Mouse (Mus musculus) forebrain, embryonic 12.5 days (tissue): ENCODE data around the gene Poln. TPM values are rescaled to one million over a fixed set of nuclear protein-coding genes. Genes with fewer than 3 reads are reported as not detected.

Experiments used
- ATAC-seq: fragments of 200-750 bp; cut with Nextera tagmentation; 2 replicates; pipeline ENCODE4 v1.8.0; 2017; ENCODE audit warnings: moderate TSS enrichment; ENCODE audit not compliant: low FRiP score
- H3K27ac ChIP-seq: fragments of 300-500 bp; sonication (generic); 2 replicates; pipeline ENCODE4 v1.5.1; 2016; ENCODE audit warnings: mild to moderate bottlenecking
- H3K27me3 ChIP-seq: fragments of 300-500 bp; sonication (generic); 2 replicates; pipeline ENCODE4 v1.6.1; 2016; ENCODE audit warnings: mild to moderate bottlenecking
- H3K36me3 ChIP-seq: fragments of 300-500 bp; sonication (generic); replicated peaks from 2 replicates; pipeline ENCODE4 v1.6.1; 2016; ENCODE audit warnings: mild to moderate bottlenecking
- H3K4me1 ChIP-seq: fragments of 300-500 bp; sonication (generic); 2 replicates; pipeline ENCODE4 v1.6.1; 2016
- H3K4me2 ChIP-seq: fragments of 300-500 bp; sonication (generic); 2 replicates; pipeline ENCODE4 v1.6.1; 2016; ENCODE audit warnings: mild to moderate bottlenecking, moderate library complexity
- H3K4me3 ChIP-seq: fragments of 300-500 bp; sonication (generic); replicated peaks from 2 replicates; pipeline ENCODE4 v1.5.1; 2016; ENCODE audit warnings: mild to moderate bottlenecking
- H3K9ac ChIP-seq: fragments of 300-500 bp; sonication (generic); 2 replicates; pipeline ENCODE4 v1.6.1; 2016; ENCODE audit warnings: mild to moderate bottlenecking
- H3K9me3 ChIP-seq: fragments of 300-500 bp; sonication (generic); 2 replicates; pipeline ENCODE4 v1.6.1; 2016
- WGBS: fragments of 180-500 bp; shearing (Covaris S2); methylation state at CpG from one replicate; pipeline ENCODE4 v1.1.7; 2016; 5-methylcytosine and 5-hydroxymethylcytosine counted together
- polyA plus RNA-seq: library from polyadenylated mRNA; unstranded; fragments of >200 nt; fragmentation: Nextera tagmentation; extraction: Ambion mirVana; gene quantifications from 2 replicates; pipeline ENCODE4 v1.2.1, GENCODE M21; 2016

Gene Poln
- polyA plus RNA-seq, 1 experiment from 2014 or later = 0.80 TPM

GRCm38 (mm10) chr5:34030101-34030500, 139.1 kb downstream of the Poln start:
- H3K27me3 ChIP-seq = no peaks in the 10 kb centered on the region
- no peaks in the 10 kb centered on the region for H3K36me3 ChIP-seq
- no peak overlapping the region for H3K4me3 ChIP-seq
- no peaks in the 10 kb centered on the region for H3K9me3 ChIP-seq
- no peak overlapping the region for H3K4me2 ChIP-seq
- no peak overlapping the region for H3K9ac ChIP-seq
- WGBS = 71% methylated on average over 4 of the region's 4 CpGs
- ATAC-seq = no peak
- no peak overlapping the region for H3K27ac ChIP-seq
- peaks cover 3% of the 10 kb centered on the region; the same call in 1 of the 2 replicates for H3K4me1 ChIP-seq

- Histone ChIP-seq H3K4me2 (no peak overlapping the region), H3K4me1 (no peaks in the 10 kb centered on the region), H3K27me3 (no peaks in the 10 kb centered on the region), H3K36me3 (no peaks in the 10 kb centered on the region), H3K27ac (no peak overlapping the region), H3K4me3 (no peak overlapping the region), H3K9ac (no peak overlapping the region), H3K9me3 (no peaks in the 10 kb centered on the region)
- 87% methylated on average over 4 of the region's 4 CpGs for WGBS
- no peak for ATAC-seq
These were observed 150.3 kb downstream of the Poln start for GRCm38 (mm10) chr5:34018968-34019367.

GRCm38 (mm10) chr5:34014652-34015051, 154.6 kb downstream of the Poln start:
- Histone ChIP-seq H3K27ac (no peak overlapping the region), H3K4me2 (no peak overlapping the region), H3K9me3 (no peaks in the 10 kb centered on the region), H3K27me3 (no peaks in the 10 kb centered on the region), H3K36me3 (no peaks in the 10 kb centered on the region), H3K4me1 (no peaks in the 10 kb centered on the region), H3K9ac (no peak overlapping the region), H3K4me3 (no peak overlapping the region)
- ATAC-seq = no peak
- WGBS = 85% methylated on average over 1 of the region's 1 CpGs

GRCm38 (mm10) chr5:34007392-34007941, 161.8 kb downstream of the Poln start:
- H3K4me1 ChIP-seq = 0 out of 2 replicates have a peak, but pooled peaks cover 6% of the 10 kb centered on the region

GRCm38 (mm10) chr5:34006832-34007231, 162.4 kb downstream of the Poln start:
- no peak overlapping the region for H3K4me3 ChIP-seq
- no peak for ATAC-seq
- H3K9ac ChIP-seq = no peak overlapping the region
- WGBS = 86% methylated on average over 4 of the region's 4 CpGs
- no peak overlapping the region for H3K4me2 ChIP-seq
- H3K27me3 ChIP-seq = no peaks in the 10 kb centered on the region
- 0 out of 2 replicates have a peak, but pooled peaks cover 9% of the 10 kb centered on the region for H3K4me1 ChIP-seq
- no peaks in the 10 kb centered on the region for H3K9me3 ChIP-seq
- peaks cover 4% of the 10 kb centered on the region for H3K36me3 ChIP-seq
- no peak overlapping the region for H3K27ac ChIP-seq

More at GRCm38 (mm10) chr5:34007392-34007941, 161.8 kb downstream of the Poln start:
- Histone ChIP-seq H3K36me3 (no peaks in the 10 kb centered on the region), H3K27me3 (no peaks in the 10 kb centered on the region), H3K9me3 (no peaks in the 10 kb centered on the region), H3K4me2 (no peak overlapping the region), H3K27ac (no peak overlapping the region), H3K9ac (no peak overlapping the region), H3K4me3 (no peak overlapping the region)
- WGBS = 87% methylated on average over 4 of the region's 4 CpGs
- ATAC-seq = no peak

- Histone ChIP-seq H3K36me3 (peaks cover 21% of the 10 kb centered on the region), H3K4me3 (no peak overlapping the region), H3K27me3 (no peaks in the 10 kb centered on the region), H3K4me2 (no peak overlapping the region), H3K27ac (no peak overlapping the region), H3K4me1 (peaks cover 11% of the 10 kb centered on the region; the same call in 1 of the 2 replicates), H3K9ac (no peak overlapping the region), H3K9me3 (no peaks in the 10 kb centered on the region)
- no peak for ATAC-seq
- 86% methylated on average over 5 of the region's 5 CpGs for WGBS
These were observed 164.6 kb downstream of the Poln start for GRCm38 (mm10) chr5:34004618-34005017.

- no peak for ATAC-seq
- peaks cover 31% of the 10 kb centered on the region for H3K4me1 ChIP-seq
- H3K27ac ChIP-seq = no peak overlapping the region
- peaks cover 10% of the 10 kb centered on the region for H3K27me3 ChIP-seq
- H3K9ac ChIP-seq = no peak overlapping the region
- no peak overlapping the region for H3K4me2 ChIP-seq
- H3K36me3 ChIP-seq = peaks cover 21% of the 10 kb centered on the region
- H3K9me3 ChIP-seq = no peaks in the 10 kb centered on the region
- WGBS = 76% methylated on average over 4 of the region's 4 CpGs
- H3K4me3 ChIP-seq = no peak overlapping the region
These were observed 166.6 kb downstream of the Poln start for GRCm38 (mm10) chr5:34002636-34003035.

GRCm38 (mm10) chr5:34001401-34001800, 167.8 kb downstream of the Poln start:
- Histone ChIP-seq H3K9ac (no peak overlapping the region), H3K4me1 (peaks cover 35% of the 10 kb centered on the region), H3K36me3 (peaks cover 21% of the 10 kb centered on the region), H3K27me3 (peaks cover 17% of the 10 kb centered on the region), H3K9me3 (no peaks in the 10 kb centered on the region), H3K4me2 (no peak overlapping the region), H3K4me3 (no peak overlapping the region), H3K27ac (no peak overlapping the region)
- 100% methylated on average over 1 of the region's 1 CpGs for WGBS
- no peak for ATAC-seq

GRCm38 (mm10) chr5:34000809-34001208, 168.4 kb downstream of the Poln start:
- Histone ChIP-seq H3K27me3 (peaks cover 17% of the 10 kb centered on the region), H3K4me3 (no peak overlapping the region), H3K4me1 (peaks cover 35% of the 10 kb centered on the region), H3K4me2 (no peak overlapping the region), H3K27ac (no peak overlapping the region), H3K9me3 (no peaks in the 10 kb centered on the region), H3K9ac (no peak overlapping the region), H3K36me3 (peaks cover 21% of the 10 kb centered on the region)
- whole genome bisulfite sequencing = 94% methylated on average over 25 of the region's 25 CpGs
- ATAC-seq = no peak

- ATAC-seq = no peak
- H3K36me3 ChIP-seq = peaks cover 21% of the 10 kb centered on the region
- peaks cover 44% of the 10 kb centered on the region for H3K4me1 ChIP-seq
- H3K4me2 ChIP-seq = 0 out of 2 replicates have a peak overlapping the region, but pooled peaks have one; percentile 3
- H3K9ac ChIP-seq = no peak overlapping the region
- no peak overlapping the region for H3K27ac ChIP-seq
- H3K4me3 ChIP-seq = no peak overlapping the region
- no peaks in the 10 kb centered on the region for H3K9me3 ChIP-seq
- H3K27me3 ChIP-seq = peaks cover 24% of the 10 kb centered on the region
- WGBS = 86% methylated on average over 6 of the region's 6 CpGs
These were observed 169.7 kb downstream of the Poln start for GRCm38 (mm10) chr5:33999466-34000090.

- Histone ChIP-seq H3K4me1 (peaks cover 44% of the 10 kb centered on the region), H3K4me2 (peak overlapping the region; percentile 88), H3K9ac (peak overlapping the region; percentile 33; the same call in 1 of the 2 replicates), H3K27me3 (peaks cover 28% of the 10 kb centered on the region), H3K9me3 (no peaks in the 10 kb centered on the region), H3K27ac (no peak overlapping the region), H3K36me3 (peaks cover 21% of the 10 kb centered on the region), H3K4me3 (no peak overlapping the region)
- 80% methylated on average over 3 of the region's 3 CpGs for WGBS
- ATAC-seq = no peak
These were observed 170.8 kb downstream of the Poln start for GRCm38 (mm10) chr5:33998505-33998877.

- peak overlapping the region; percentile 88 for H3K4me2 ChIP-seq
- 0 out of 2 replicates have a peak overlapping the region, but pooled peaks have one; percentile 97 for H3K27ac ChIP-seq
- H3K27me3 ChIP-seq = peaks cover 28% of the 10 kb centered on the region
- peak overlapping the region; percentile 88 for H3K9ac ChIP-seq
- ATAC-seq = no peak
- WGBS = 70% methylated on average over 20 of the region's 20 CpGs
- H3K36me3 ChIP-seq = peaks cover 21% of the 10 kb centered on the region
- no peaks in the 10 kb centered on the region for H3K9me3 ChIP-seq
- H3K4me1 ChIP-seq = peaks cover 41% of the 10 kb centered on the region
- H3K4me3 ChIP-seq = peak overlapping the region; percentile 82
These were observed 171.3 kb downstream of the Poln start for GRCm38 (mm10) chr5:33997829-33998504.
